In genomic region chr5:137532131-137532807, GRCm38 (mm10) we compare ENCODE assay signal across 9 mouse cellular contexts. TPM values are rescaled to one million over a fixed set of nuclear protein-coding genes. Genes with fewer than 3 reads are reported as not detected.
DNase-seq lines count a peak whose midpoint lies in the region; ATAC-seq and TF ChIP-seq lines count a peak whose summit lies in the region.
"Had no signal": no experiment of that assay in that cellular context is flagged by ENCODE, and none has a peak within 500 bp of the region (broad histone marks: within the 10 kb centered on the region; RNA-seq: fewer than 3 reads in every experiment).

No protein-coding gene starts in this region.

- no peaks in the 10 kb centered on the region for H3K27me3 ChIP-seq in heart, embryonic 13.5 days (replicated peaks)
- no peaks in the 10 kb centered on the region for H3K27me3 ChIP-seq in limb, embryonic 14.5 days (ENCODE audit: control insufficient read depth, insufficient read depth, low read length)
- H3K27me3 ChIP-seq in neural tube, embryonic 14.5 days (ENCODE audit: control insufficient read depth, insufficient read depth, low read length) = no peaks in the 10 kb centered on the region

- H3K36me3 ChIP-seq in heart, embryonic 13.5 days = peaks cover 32% of the 10 kb centered on the region
- H3K36me3 ChIP-seq in limb, embryonic 14.5 days (ENCODE audit: control insufficient read depth, insufficient read depth, low read length) = peaks cover 30% of the 10 kb centered on the region
- peaks cover 26% of the 10 kb centered on the region for H3K36me3 ChIP-seq in neural tube, embryonic 14.5 days (ENCODE audit: control insufficient read depth, insufficient read depth, low read length)

- ATAC-seq in heart, embryonic 13.5 days (ENCODE audit: extremely low read depth, insufficient number of reproducible peaks, low FRiP score, low TSS enrichment) = no peak
- ATAC-seq in limb, embryonic 14.5 days (ENCODE audit: low FRiP score, low read depth) = no peak
- ATAC-seq in neural tube, embryonic 14.5 days (ENCODE audit: low read depth) = no peak

- TF ChIP-seq POLR2A in limb, embryonic 14.5 days (IDR thresholded peaks at IDR 0.05; ENCODE audit: borderline replicate concordance, extremely low read depth, insufficient read depth, insufficient read length) = no peak

- H3K9ac ChIP-seq in heart, embryonic 13.5 days = peak overlapping the region; percentile 92
- peak overlapping the region; percentile 84 for H3K9ac ChIP-seq in limb, embryonic 14.5 days (ENCODE audit: low read depth, low read length, severe bottlenecking)
- peak overlapping the region; percentile 93 for H3K9ac ChIP-seq in neural tube, embryonic 14.5 days (replicated peaks; ENCODE audit: low read depth, low read length)

- H3K4me3 ChIP-seq in heart, embryonic 13.5 days = peak overlapping the region; percentile 84
- H3K4me3 ChIP-seq in limb, embryonic 14.5 days (replicated peaks; ENCODE audit: low read length) = peak overlapping the region; percentile 83
- H3K4me3 ChIP-seq in neural tube, embryonic 14.5 days (ENCODE audit: low read depth, low read length) = peak overlapping the region; percentile 94

- WGBS in heart, embryonic 13.5 days = 0% methylated on average over 19 of the region's 19 CpGs
- WGBS in limb, embryonic 14.5 days = 1% methylated on average over 19 of the region's 19 CpGs
- 1% methylated on average over 18 of the region's 19 CpGs for WGBS in neural tube, embryonic 14.5 days

- no peaks in the 10 kb centered on the region for H3K9me3 ChIP-seq in heart, embryonic 13.5 days
- H3K9me3 ChIP-seq in limb, embryonic 14.5 days (ENCODE audit: control insufficient read depth, low read length) = no peaks in the 10 kb centered on the region
- no peaks in the 10 kb centered on the region for H3K9me3 ChIP-seq in neural tube, embryonic 14.5 days (ENCODE audit: control insufficient read depth, low read length)

- peaks cover 36% of the 10 kb centered on the region for H3K4me1 ChIP-seq in heart, embryonic 13.5 days
- H3K4me1 ChIP-seq in limb, embryonic 14.5 days (ENCODE audit: control insufficient read depth, insufficient read depth, low read length) = peaks cover 7% of the 10 kb centered on the region; the same call in 1 of the 2 replicates
- H3K4me1 ChIP-seq in neural tube, embryonic 14.5 days (ENCODE audit: control insufficient read depth, insufficient read depth, low read length) = peaks cover 9% of the 10 kb centered on the region; the same call in 1 of the 2 replicates

- H3K4me2 ChIP-seq in heart, embryonic 13.5 days = peak overlapping the region; percentile 97
- peak overlapping the region; percentile 93 for H3K4me2 ChIP-seq in limb, embryonic 14.5 days (replicated peaks; ENCODE audit: low read depth, low read length, severe bottlenecking)
- H3K4me2 ChIP-seq in neural tube, embryonic 14.5 days (ENCODE audit: low read depth, low read length) = peak overlapping the region; percentile 93

- peak overlapping the region; percentile 94 for H3K27ac ChIP-seq in heart, embryonic 13.5 days (replicated peaks)
- H3K27ac ChIP-seq in limb, embryonic 14.5 days (replicated peaks; ENCODE audit: low read depth, low read length) = peak overlapping the region; percentile 89
- H3K27ac ChIP-seq in neural tube, embryonic 14.5 days (ENCODE audit: low read depth, low read length) = peak overlapping the region; percentile 94

- peak; percentile 46 for DNase-seq in embryo, embryonic 10.5 days (ENCODE audit: low spot score)
- no peak for DNase-seq in embryo, embryonic 10 days (ENCODE audit: low spot score)
- DNase-seq in thymus, postnatal 14 days = peak; percentile 47
- DNase-seq in thymus, adult 18-20 months = no peak
- DNase-seq in limb, embryonic 14.5 days (ENCODE audit: low spot score) = peak; percentile 26
- DNase-seq in gastrocnemius, postnatal 10 days = no peak

RNA-seq across cellular contexts. Expression of gene Epo, which starts 0.8 kb away (rescaled TPM):
- not detected in 2 replicates for polyA plus RNA-seq in heart, embryonic 13.5 days (2015; fragmentation: Nextera tagmentation; extraction: Ambion mirVana)
- polyA plus RNA-seq in limb, embryonic 14.5 days (2012; rRNA removed) = 0.12 and 0.19 TPM in 2 replicates
- polyA plus RNA-seq in limb, embryonic 14.5 days (2014; fragmentation: Nextera tagmentation; extraction: Ambion mirVana) = 0.83 TPM in 1 of 2 replicates, not detected in the other
- not detected in 2 replicates for polyA plus RNA-seq in neural tube, embryonic 14.5 days (2014; fragmentation: Nextera tagmentation; extraction: Ambion mirVana)
- total RNA-seq in gastrocnemius, postnatal 10 days (2021) = not detected
- polyA plus RNA-seq: large intestine, adult 2 months had no signal

RNA-seq across cellular contexts. Expression of gene Gnb2, which starts 1.0 kb away (rescaled TPM):
- 299 and 300 TPM in 2 replicates for polyA plus RNA-seq in heart, embryonic 13.5 days (2015; fragmentation: Nextera tagmentation; extraction: Ambion mirVana)
- polyA plus RNA-seq in limb, embryonic 14.5 days (2012; rRNA removed) = 770 and 1,100 TPM in 2 replicates
- 460 and 474 TPM in 2 replicates for polyA plus RNA-seq in limb, embryonic 14.5 days (2014; fragmentation: Nextera tagmentation; extraction: Ambion mirVana)
- 553 and 557 TPM in 2 replicates for polyA plus RNA-seq in neural tube, embryonic 14.5 days (2014; fragmentation: Nextera tagmentation; extraction: Ambion mirVana)
- total RNA-seq in gastrocnemius, postnatal 10 days (2021) = 100 to 1,000 TPM; 301 to 324 TPM

RNA-seq across cellular contexts. Expression of gene Gigyf1, which starts 13.9 kb away (rescaled TPM):
- 8.4 and 8.8 TPM in 2 replicates for polyA plus RNA-seq in heart, embryonic 13.5 days (2015; fragmentation: Nextera tagmentation; extraction: Ambion mirVana)
- 45.1 and 51.5 TPM in 2 replicates for polyA plus RNA-seq in limb, embryonic 14.5 days (2012; rRNA removed)
- polyA plus RNA-seq in limb, embryonic 14.5 days (2014; fragmentation: Nextera tagmentation; extraction: Ambion mirVana) = 11.8 and 13.3 TPM in 2 replicates
- 16.3 and 21.2 TPM in 2 replicates for polyA plus RNA-seq in neural tube, embryonic 14.5 days (2014; fragmentation: Nextera tagmentation; extraction: Ambion mirVana)
- 10 to 100 TPM; 23.0 to 25.3 TPM for total RNA-seq in gastrocnemius, postnatal 10 days (2021)

RNA-seq across cellular contexts. Expression of gene Actl6b, which starts 21.0 kb away (rescaled TPM):
- 0.27 and 0.35 TPM in 2 replicates for polyA plus RNA-seq in heart, embryonic 13.5 days (2015; fragmentation: Nextera tagmentation; extraction: Ambion mirVana)
- polyA plus RNA-seq in limb, embryonic 14.5 days (2012; rRNA removed) = 0.92 and 1.1 TPM in 2 replicates
- 0.21 and 0.39 TPM in 2 replicates for polyA plus RNA-seq in limb, embryonic 14.5 days (2014; fragmentation: Nextera tagmentation; extraction: Ambion mirVana)
- polyA plus RNA-seq in neural tube, embryonic 14.5 days (2014; fragmentation: Nextera tagmentation; extraction: Ambion mirVana) = 206 and 236 TPM in 2 replicates
- total RNA-seq in gastrocnemius, postnatal 10 days (2021) = under 1 TPM in 1 of 2 experiments, not detected in 1; 0.16 TPM

RNA-seq across cellular contexts. Expression of gene Pop7, which starts 30.0 kb away (rescaled TPM):
- polyA plus RNA-seq in heart, embryonic 13.5 days (2015; fragmentation: Nextera tagmentation; extraction: Ambion mirVana) = 43.6 and 43.9 TPM in 2 replicates
- polyA plus RNA-seq in limb, embryonic 14.5 days (2012; rRNA removed) = 40.6 and 50.4 TPM in 2 replicates
- polyA plus RNA-seq in limb, embryonic 14.5 days (2014; fragmentation: Nextera tagmentation; extraction: Ambion mirVana) = 52.1 and 54.2 TPM in 2 replicates
- polyA plus RNA-seq in neural tube, embryonic 14.5 days (2014; fragmentation: Nextera tagmentation; extraction: Ambion mirVana) = 82.9 and 98.3 TPM in 2 replicates
- 10 to 100 TPM; 16.6 to 18.5 TPM for total RNA-seq in gastrocnemius, postnatal 10 days (2021)

Comparison
In these comparisons a context has a peak if more than half of its experiments do, and no peak if none do; other contexts are left out.
1. DNase-seq: peak in embryo, embryonic 10.5 days (single experiment), thymus, postnatal 14 days (single experiment) and limb, embryonic 14.5 days (single experiment); none in embryo, embryonic 10 days (single experiment), thymus, adult 18-20 months (0 of 2) and gastrocnemius, postnatal 10 days (single experiment).
2. Peak in every context shown above with its lines, with median percentiles within 50 percentile points of each other: H3K27ac ChIP-seq, H3K4me2 ChIP-seq, H3K4me3 ChIP-seq and H3K9ac ChIP-seq.